Comparison of ENCODE assay signal across 12 mouse cellular contexts in the genomic region with DNA sequence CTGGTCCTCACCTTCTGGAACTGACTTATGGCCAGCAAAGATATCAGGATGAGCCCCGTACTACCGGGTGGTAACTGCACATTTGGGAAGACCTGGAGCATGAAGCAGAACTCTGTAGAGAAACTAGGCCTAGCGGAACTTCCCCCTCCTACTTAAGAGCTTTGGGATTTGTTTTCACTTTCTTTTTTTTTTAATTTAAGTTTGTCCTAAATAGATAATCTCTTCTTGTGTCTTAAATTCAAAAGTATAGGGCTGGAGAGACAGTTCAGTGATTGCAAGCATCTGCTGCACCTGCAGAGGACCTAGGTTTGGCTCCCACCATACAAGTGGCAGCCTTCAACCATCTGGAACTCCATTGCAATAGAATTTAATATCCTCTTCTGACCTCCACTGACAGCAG. TPM values are rescaled to one million over a fixed set of nuclear protein-coding genes. Genes with fewer than 3 reads are reported as not detected.
A peak's percentile ranks its signal among the peaks of the same experiment; 100 is the strongest.
DNase-seq lines count a peak whose midpoint lies in the region; ATAC-seq lines count a peak whose summit lies in the region.
"Had no signal": no experiment of that assay in that cellular context is flagged by ENCODE, and none has a peak within 500 bp of the region (broad histone marks: within the 10 kb centered on the region; RNA-seq: fewer than 3 reads in every experiment).

Gene Mecom (minus strand): TSS at position 101 of the 400 bp plus-strand sequence.

- H3K4me1 ChIP-seq in kidney, embryonic 16.5 days (ENCODE audit: insufficient read depth, low read length) = peaks cover 17% of the 10 kb centered on the region
- H3K4me1 ChIP-seq in embryonic facial prominence, embryonic 12.5 days = no peaks in the 10 kb centered on the region
- H3K4me1 ChIP-seq in heart, embryonic 14.5 days (ENCODE audit: control insufficient read depth in 2 of 2, insufficient read depth in 2 of 2, low read length in 2 of 2) = peaks cover 15 to 20% of the 10 kb centered on the region in 2 experiments
- H3K4me1 ChIP-seq in limb, embryonic 11.5 days (ENCODE audit: control insufficient read depth, insufficient read depth, low read length) = peaks cover 21% of the 10 kb centered on the region

- H3K9me3 ChIP-seq in kidney, embryonic 16.5 days (ENCODE audit: low read length) = no peaks in the 10 kb centered on the region
- no peaks in the 10 kb centered on the region for H3K9me3 ChIP-seq in embryonic facial prominence, embryonic 12.5 days
- H3K9me3 ChIP-seq in heart, embryonic 14.5 days (ENCODE audit: control insufficient read depth, low read length) = no peaks in the 10 kb centered on the region
- no peaks in the 10 kb centered on the region for H3K9me3 ChIP-seq in limb, embryonic 11.5 days (ENCODE audit: control insufficient read depth, low read length)
- H3K9me3 ChIP-seq: G1E had no signal

- H3K27ac ChIP-seq in kidney, embryonic 16.5 days (ENCODE audit: low read length) = no peak within 1 kb of the TSS
- no peak within 1 kb of the TSS for H3K27ac ChIP-seq in embryonic facial prominence, embryonic 12.5 days
- peak within 1 kb of the TSS; percentile 50 to 56 for H3K27ac ChIP-seq in heart, embryonic 14.5 days (replicated peaks in 1 of 2; ENCODE audit: control insufficient read depth in 1 of 2, insufficient read depth in 1 of 2, low read depth in 2 of 2, low read length in 2 of 2)
- H3K27ac ChIP-seq in limb, embryonic 11.5 days (replicated peaks; ENCODE audit: low read depth, low read length) = no peak within 1 kb of the TSS

- 0 out of 2 replicates have a peak within 1 kb of the TSS, but pooled peaks have one; percentile 6 for H3K9ac ChIP-seq in kidney, embryonic 16.5 days (replicated peaks; ENCODE audit: low read length)
- H3K9ac ChIP-seq in embryonic facial prominence, embryonic 12.5 days = no peak within 1 kb of the TSS
- H3K9ac ChIP-seq in heart, embryonic 14.5 days (ENCODE audit: low read length) = peak within 1 kb of the TSS; percentile 28; the same call in 1 of the 2 replicates
- no peak within 1 kb of the TSS for H3K9ac ChIP-seq in limb, embryonic 11.5 days (ENCODE audit: low read length)
- H3K9ac ChIP-seq: forebrain, postnatal 0 days had no signal

- no peaks in the 10 kb centered on the region for H3K36me3 ChIP-seq in kidney, embryonic 16.5 days (ENCODE audit: insufficient read depth, low read length)
- no peaks in the 10 kb centered on the region for H3K36me3 ChIP-seq in embryonic facial prominence, embryonic 12.5 days
- H3K36me3 ChIP-seq in heart, embryonic 14.5 days (ENCODE audit: control insufficient read depth, insufficient read depth, low read length) = no peaks in the 10 kb centered on the region
- H3K36me3 ChIP-seq in limb, embryonic 11.5 days (ENCODE audit: control insufficient read depth, insufficient read depth, low read length) = no peaks in the 10 kb centered on the region
- H3K36me3 ChIP-seq: G1E had no signal

- peak within 1 kb of the TSS; percentile 41; the same call in 1 of the 2 replicates for H3K4me2 ChIP-seq in kidney, embryonic 16.5 days (replicated peaks; ENCODE audit: low read depth, low read length)
- H3K4me2 ChIP-seq in embryonic facial prominence, embryonic 12.5 days (replicated peaks) = no peak within 1 kb of the TSS
- H3K4me2 ChIP-seq in heart, embryonic 14.5 days (ENCODE audit: low read length) = peak within 1 kb of the TSS; percentile 63
- H3K4me2 ChIP-seq in limb, embryonic 11.5 days (ENCODE audit: low read depth, severe bottlenecking) = no peak within 1 kb of the TSS

- H3K27me3 ChIP-seq in kidney, embryonic 16.5 days (ENCODE audit: insufficient read depth, low read length) = no peaks in the 10 kb centered on the region
- H3K27me3 ChIP-seq in embryonic facial prominence, embryonic 12.5 days = no peaks in the 10 kb centered on the region
- no peaks in the 10 kb centered on the region for H3K27me3 ChIP-seq in heart, embryonic 14.5 days (ENCODE audit: control insufficient read depth, insufficient read depth, low read length)
- H3K27me3 ChIP-seq in limb, embryonic 11.5 days (ENCODE audit: control insufficient read depth, insufficient read depth, low read length) = no peaks in the 10 kb centered on the region

- no peak for ATAC-seq in kidney, embryonic 16.5 days (ENCODE audit: low FRiP score, low TSS enrichment)
- no peak for ATAC-seq in embryonic facial prominence, embryonic 12.5 days (ENCODE audit: insufficient number of reproducible peaks, insufficient read depth, low FRiP score, low TSS enrichment)
- ATAC-seq in heart, embryonic 14.5 days (ENCODE audit: insufficient number of reproducible peaks, insufficient read depth, low FRiP score, low read depth) = no peak
- ATAC-seq in limb, embryonic 11.5 days (ENCODE audit: insufficient number of reproducible peaks, low FRiP score, low TSS enrichment, low read depth) = no peak
- ATAC-seq: forebrain, postnatal 0 days had no signal

- WGBS in kidney, embryonic 16.5 days = 59% methylated on average over 3 of the region's 3 CpGs
- 89% methylated on average over 3 of the region's 3 CpGs for WGBS in embryonic facial prominence, embryonic 12.5 days
- WGBS in heart, embryonic 14.5 days = 82% methylated on average over 3 of the region's 3 CpGs
- 87% methylated on average over 3 of the region's 3 CpGs for WGBS in limb, embryonic 11.5 days

- H3K4me3 ChIP-seq in kidney, embryonic 16.5 days (ENCODE audit: low read length) = no peak within 1 kb of the TSS
- no peak within 1 kb of the TSS for H3K4me3 ChIP-seq in embryonic facial prominence, embryonic 12.5 days
- H3K4me3 ChIP-seq in heart, embryonic 14.5 days (ENCODE audit: control insufficient read depth in 1 of 2, insufficient read depth in 1 of 2, low read depth in 1 of 2, low read length in 2 of 2) = peak within 1 kb of the TSS; percentile 22 to 24
- H3K4me3 ChIP-seq in limb, embryonic 11.5 days (ENCODE audit: low read depth, low read length) = no peak within 1 kb of the TSS

- no peak for DNase-seq in kidney, postnatal 14 days
- DNase-seq in limb, embryonic 11.5 days (ENCODE audit: low spot score) = no peak
- DNase-seq in c-Kit-positive CD71-positive TER-119-positive erythroid progenitor cells, embryonic 14.5 days (ENCODE audit: low spot score) = no peak
- no peak for DNase-seq in urinary bladder, postnatal 25 days (ENCODE audit: low spot score)
- no peak for DNase-seq in right cerebral cortex, postnatal 14 days
- DNase-seq: forebrain, postnatal 0 days; layer of hippocampus, postnatal 36 days; spleen, adult 18-20 months had no signal

RNA-seq across cellular contexts. Expression of gene Mecom, which starts in this region (rescaled TPM):
- 78.3 and 80.4 TPM in 2 replicates for polyA plus RNA-seq in kidney, embryonic 16.5 days (2015; fragmentation: Nextera tagmentation; extraction: Ambion mirVana)
- polyA plus RNA-seq in embryonic facial prominence, embryonic 12.5 days (2016; fragmentation: Nextera tagmentation; extraction: Ambion mirVana) = 37.4 and 39.6 TPM in 2 replicates
- polyA plus RNA-seq in heart, embryonic 14.5 days (2014; fragmentation: Nextera tagmentation; extraction: Ambion mirVana) = 23.0 and 24.1 TPM in 2 replicates
- polyA plus RNA-seq in limb, embryonic 11.5 days (2014; fragmentation: Nextera tagmentation; extraction: Ambion mirVana) = 218 and 228 TPM in 2 replicates
- polyA plus RNA-seq: G1E had no signal

Comparison
In these comparisons a context has a peak if more than half of its experiments do, and no peak if none do; other contexts are left out.
1. H3K27ac ChIP-seq: peak in heart, embryonic 14.5 days (2 of 2); none in kidney, embryonic 16.5 days (single experiment), embryonic facial prominence, embryonic 12.5 days (single experiment) and limb, embryonic 11.5 days (single experiment).
2. H3K4me2 ChIP-seq: peak in kidney, embryonic 16.5 days (single experiment) and heart, embryonic 14.5 days (single experiment); none in embryonic facial prominence, embryonic 12.5 days (single experiment) and limb, embryonic 11.5 days (single experiment).
3. H3K4me3 ChIP-seq: peak in heart, embryonic 14.5 days (2 of 2); none in kidney, embryonic 16.5 days (single experiment), embryonic facial prominence, embryonic 12.5 days (single experiment) and limb, embryonic 11.5 days (single experiment).
4. H3K9ac ChIP-seq: peak in kidney, embryonic 16.5 days (single experiment) and heart, embryonic 14.5 days (single experiment); none in embryonic facial prominence, embryonic 12.5 days (single experiment) and limb, embryonic 11.5 days (single experiment).